In the genomic region with DNA sequence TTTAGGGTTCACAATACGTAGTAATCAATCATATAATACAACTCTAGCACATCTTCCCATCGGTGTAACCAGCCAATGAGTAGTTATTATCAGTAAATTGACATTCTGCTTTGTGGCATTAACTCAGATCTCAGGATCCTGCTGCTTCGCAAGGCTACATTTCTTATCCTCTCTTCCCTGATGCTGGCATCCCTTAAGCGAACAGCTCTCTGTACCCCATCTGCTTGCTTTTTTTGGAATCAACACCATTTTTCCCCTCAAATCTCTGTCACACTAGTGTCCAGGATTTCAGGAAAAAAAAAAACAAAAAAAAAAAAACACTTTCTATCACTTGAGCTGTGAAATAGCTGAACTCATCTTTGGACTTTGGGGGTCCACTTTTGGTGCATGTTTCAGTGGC, we compare ENCODE assay signal across 21 mouse cellular contexts.
"Had no signal": no experiment of that assay in that cellular context is flagged by ENCODE, and none has a peak within 500 bp of the region (broad histone marks: within the 10 kb centered on the region; RNA-seq: fewer than 3 reads in every experiment).

No protein-coding gene starts in this region.

- DNase-seq: kidney, adult 2 months; kidney, postnatal 25 days; layer of hippocampus, adult 9-11 months; left cerebral cortex, postnatal 4 days; liver, postnatal 0 days; lung, postnatal 14 days; lung, postnatal 4 days; midbrain, embryonic 14.5 days; right cerebral cortex, postnatal 4 days; thymus, adult 2 months; thymus, postnatal 14 days; thymus, postnatal 4 days had no signal

- H3K9me3 ChIP-seq: limb, embryonic 12.5 days; limb, embryonic 15.5 days had no signal

- H3K27me3 ChIP-seq: limb, embryonic 12.5 days; limb, embryonic 15.5 days had no signal

- H3K9ac ChIP-seq: limb, embryonic 12.5 days; limb, embryonic 15.5 days; liver, embryonic 14.5 days; liver, postnatal 0 days; lung, embryonic 14.5 days had no signal

- H3K4me1 ChIP-seq: limb, embryonic 12.5 days; limb, embryonic 15.5 days had no signal

- H3K36me3 ChIP-seq: limb, embryonic 12.5 days; limb, embryonic 15.5 days had no signal

- ATAC-seq: intestine, postnatal 0 days; liver, postnatal 0 days had no signal

- H3K4me2 ChIP-seq: limb, embryonic 12.5 days; limb, embryonic 15.5 days; liver, embryonic 11.5 days; lung, embryonic 14.5 days; midbrain, embryonic 11.5 days had no signal

- H3K27ac ChIP-seq: kidney, postnatal 0 days; layer of hippocampus, adult 2 months; limb, embryonic 12.5 days; limb, embryonic 15.5 days; liver, embryonic 14.5 days had no signal

- H3K4me3 ChIP-seq: layer of hippocampus, adult 2 months; limb, embryonic 12.5 days; limb, embryonic 15.5 days had no signal
